Mouse (Mus musculus) layer of hippocampus, adult 9-11 months (tissue): ENCODE measurements around the gene Hnrnpdl.

Experiments
- DNase-seq: peaks from one replicate; pipeline ENCODE4 v3.0.0; 2022

The Hnrnpdl gene

DNA sequence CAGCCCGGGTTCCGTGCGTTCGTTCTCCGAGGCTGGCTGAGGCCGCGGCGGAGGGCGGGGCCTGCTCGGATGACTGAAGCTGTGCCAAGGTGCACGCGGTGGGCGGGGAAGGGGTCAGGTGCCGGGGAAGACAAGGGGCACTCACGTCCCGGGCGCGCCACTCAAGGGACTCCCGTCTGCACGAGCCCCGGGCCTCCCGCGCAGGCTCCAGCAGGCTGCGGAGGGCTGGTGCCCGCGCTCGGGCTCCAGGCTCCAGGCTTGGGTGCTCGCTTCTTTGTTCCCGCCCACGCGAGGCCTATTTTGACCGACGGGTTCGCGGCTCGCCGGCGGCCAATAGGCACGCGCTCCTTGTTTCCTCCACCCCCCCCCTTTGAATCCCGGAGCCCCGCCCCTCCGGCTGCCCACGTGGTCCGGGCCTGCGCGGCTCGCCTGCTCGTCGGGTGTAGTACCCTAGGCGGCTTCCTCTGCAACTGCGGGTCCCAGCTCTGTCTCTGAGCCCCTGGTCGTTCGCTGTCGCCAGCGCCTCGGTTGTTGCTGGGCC is at the start of gene Hnrnpdl, which contains the start of gene Enoph1:
TSS of gene Hnrnpdl (minus strand) at position 63 of the 541 bp plus-strand sequence.
TSS of gene Enoph1 (plus strand) at position 384 of the 541 bp plus-strand sequence.
- DNase-seq = peak; percentile 97

DNA sequence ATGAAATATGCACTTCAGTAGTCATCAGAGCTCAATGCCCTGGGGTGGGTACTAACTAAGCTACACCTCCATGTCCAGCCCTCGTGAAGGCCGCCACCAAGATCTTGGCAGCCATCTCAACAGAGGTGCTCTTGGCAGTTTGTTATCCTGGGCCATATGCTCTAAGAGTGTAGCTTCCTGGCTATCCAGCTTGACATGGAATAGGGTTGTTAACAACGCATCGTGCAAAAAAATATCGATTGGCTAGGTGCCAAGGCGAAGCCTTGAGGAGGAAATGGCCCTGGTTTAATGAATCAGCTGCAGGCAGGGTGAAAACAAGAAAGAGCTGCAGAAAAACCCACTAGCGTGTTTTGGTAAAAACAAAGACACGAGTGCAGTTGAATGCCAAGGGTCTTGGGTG is 45.6 kb upstream of the Hnrnpdl start:
- no peak for DNase-seq

DNA sequence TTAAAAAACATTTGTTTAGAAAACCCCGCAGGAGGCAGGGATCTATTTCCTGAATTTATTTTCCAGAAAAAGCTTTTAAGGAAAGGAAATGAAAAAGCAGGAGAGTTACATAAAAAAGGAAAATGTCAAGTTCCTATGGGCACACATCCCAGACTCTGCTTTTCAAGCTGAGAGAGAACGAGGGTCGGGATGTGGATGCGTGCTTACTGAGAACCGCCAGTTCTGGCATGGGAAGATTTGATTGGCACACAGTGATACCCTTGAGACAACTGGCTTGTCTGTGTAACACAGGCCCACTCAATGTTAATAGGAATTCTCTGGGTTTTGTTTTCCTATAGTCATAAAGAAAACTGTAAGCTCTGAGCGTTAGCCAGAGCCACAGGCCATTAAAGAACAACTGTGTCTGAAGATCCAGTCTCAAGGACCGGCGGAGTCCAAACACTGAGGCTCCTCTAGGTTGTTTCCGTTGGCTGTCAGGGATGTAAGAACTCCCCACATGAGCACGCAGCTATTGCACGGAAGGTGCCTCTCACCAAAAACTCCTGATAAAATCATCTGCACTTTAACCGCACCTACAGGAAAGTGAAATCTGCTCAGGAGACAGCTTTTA is 44.6 kb upstream of the Hnrnpdl start:
- DNase-seq = peak; percentile 49

DNA sequence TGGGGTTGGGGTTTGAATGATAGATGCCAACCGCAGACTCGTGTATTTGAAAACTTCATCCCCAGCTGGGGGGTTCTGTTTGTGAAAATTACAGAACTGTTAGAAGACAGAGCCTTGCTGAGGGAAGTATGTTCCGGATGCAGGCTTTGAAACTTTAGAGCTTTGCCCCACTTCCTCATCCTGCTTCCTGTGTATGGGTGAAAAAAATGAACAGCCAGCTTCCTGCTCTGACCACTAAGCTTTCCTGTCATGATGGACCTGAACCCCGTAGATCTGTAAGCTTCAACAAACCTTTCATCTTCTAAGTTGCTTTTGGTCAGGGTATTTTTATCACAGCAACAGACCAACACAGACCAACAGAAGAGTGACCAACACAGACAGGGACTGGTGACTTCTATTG is 42.5 kb upstream of the Hnrnpdl start:
- no peak for DNase-seq

DNA sequence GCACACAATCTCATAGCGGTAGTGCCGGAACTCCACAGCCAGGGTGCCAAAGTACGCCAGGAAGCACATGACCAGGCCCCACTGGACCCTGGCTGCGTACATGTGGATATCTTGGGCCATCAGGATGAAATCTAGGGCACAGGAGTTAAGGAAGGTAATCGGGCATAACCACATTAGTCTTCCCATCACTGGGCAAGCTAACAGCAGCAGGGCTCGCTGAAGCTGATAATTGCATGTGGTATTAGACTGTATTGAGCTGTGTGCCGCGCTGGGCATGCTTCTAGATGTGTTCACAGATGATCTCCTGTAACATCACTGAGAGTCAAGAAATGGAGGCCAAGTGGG is 40.4 kb upstream of the Hnrnpdl start:
- no peak for DNase-seq

DNA sequence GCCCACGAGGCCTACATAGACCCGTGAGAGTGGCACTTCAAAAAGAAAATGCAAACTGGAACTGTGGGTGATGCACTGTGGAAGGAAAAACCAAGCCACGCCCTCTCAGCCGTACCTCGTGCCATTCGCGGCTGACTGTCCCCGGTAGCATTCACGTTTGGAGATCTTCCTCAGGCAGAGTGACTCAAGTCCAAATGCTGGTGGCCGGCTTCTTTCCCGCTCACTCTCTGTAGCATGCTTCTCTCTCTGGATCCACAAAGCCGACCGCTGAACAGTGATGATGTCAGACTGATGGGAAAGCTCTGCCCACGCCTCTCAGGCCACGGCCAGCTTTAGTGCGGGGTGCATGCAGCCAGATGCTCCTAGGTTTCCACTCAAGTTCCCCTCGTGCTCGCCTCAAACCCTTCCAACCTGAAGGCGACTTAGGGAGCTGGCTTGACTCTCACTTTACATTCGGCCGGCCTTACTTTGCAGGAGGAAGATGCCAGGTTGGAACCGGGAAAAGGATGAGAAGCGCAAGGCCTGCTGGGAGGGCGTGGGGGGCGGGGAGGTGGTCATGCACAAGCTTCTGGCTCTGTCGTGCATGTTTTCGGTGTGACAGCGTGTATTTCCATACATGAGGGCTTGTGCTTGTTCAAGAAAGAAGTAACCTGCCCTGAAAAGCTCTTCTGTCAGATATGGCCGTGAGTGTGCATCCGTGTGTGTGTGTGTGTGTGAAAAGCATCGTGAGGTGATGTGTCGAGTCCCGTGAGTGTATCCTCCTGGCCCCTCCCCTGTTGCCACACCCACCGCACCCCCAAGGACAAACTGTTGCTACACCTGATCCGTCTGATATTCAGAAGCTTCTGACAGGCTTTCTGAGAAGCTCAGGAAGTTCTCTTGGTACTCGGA is 39.8 kb upstream of the Hnrnpdl start:
- DNase-seq = no peak

DNA sequence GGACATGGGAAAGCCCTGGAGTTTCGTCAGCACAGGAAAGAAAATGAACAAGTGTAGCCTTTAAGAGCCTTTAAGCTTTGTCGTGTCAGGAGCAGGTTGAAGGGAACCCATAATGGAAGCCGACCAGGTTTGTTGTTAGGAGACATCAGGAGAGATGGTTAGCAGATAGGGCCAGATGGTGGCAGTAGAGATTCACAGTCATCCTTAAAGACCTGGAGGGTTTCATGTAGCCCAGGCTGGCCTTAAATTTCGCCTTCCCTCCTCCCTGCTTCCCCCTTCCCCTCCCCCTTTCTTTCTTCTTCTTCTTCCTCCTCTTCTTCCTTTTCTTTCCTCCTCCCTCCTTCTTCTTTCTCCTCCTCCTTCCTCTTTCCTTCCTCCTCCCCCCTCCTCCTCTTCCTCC is 35.1 kb upstream of the Hnrnpdl start:
- DNase-seq = no peak

DNA sequence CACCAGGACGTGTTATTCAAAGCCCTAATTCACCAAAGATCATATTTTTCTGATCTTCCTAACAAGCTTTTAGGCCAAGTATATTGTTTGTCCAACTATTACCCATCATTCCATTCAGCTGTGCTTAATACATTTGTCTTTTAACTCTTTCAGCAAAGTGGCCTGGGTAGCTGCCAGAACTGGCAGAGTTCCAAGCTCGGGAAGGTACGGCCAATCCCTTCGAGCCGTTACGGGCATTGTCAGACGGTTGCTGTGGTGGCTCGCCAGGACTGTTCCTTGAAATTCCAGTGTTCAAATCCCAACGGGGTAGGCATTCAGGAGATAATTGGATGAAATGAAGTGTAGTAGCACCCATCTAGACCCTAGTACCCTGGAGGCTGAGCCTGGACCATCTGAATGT is 33.1 kb upstream of the Hnrnpdl start:
- DNase-seq = no peak

DNA sequence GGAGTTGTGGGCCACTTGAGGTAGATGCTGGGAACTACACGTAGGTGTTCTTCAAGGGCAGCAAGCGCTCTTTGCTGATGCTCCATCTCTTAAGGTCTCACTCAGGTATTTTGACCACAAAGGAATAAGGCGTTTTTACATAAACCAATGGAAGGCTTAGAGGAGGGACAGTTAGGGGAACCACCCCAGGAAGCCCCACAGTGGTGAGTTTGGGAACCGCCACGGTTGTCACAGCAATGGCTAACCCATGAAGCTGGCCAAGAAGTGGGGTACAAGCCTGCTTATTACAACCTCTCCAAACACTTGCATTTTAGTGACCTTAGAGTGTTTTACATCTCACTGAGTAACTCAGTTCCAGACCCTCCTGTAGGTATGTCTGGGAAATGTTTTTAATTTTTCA is 32.1 kb upstream of the Hnrnpdl start:
- DNase-seq = no peak

DNA sequence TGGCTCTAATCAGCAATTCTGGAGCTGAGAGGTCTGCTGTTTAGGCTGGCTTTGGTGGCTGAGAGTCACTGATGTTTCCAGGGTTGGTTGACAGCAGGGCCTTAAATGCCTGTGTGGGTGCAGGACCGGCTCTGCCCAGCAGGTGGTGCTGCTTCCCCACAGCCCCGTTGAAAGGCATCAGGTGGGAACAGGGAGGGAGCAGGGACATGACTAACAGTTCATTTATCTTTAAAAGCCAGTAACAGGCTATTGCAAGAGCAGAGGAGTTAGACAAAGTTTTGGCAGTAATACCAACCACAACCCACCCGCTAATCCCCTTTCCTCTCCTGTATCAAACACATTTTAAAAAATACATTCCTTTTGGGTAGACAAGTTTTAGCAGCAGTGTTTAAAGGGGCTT is 30.8 kb upstream of the Hnrnpdl start:
- DNase-seq = peak; percentile 72

DNA sequence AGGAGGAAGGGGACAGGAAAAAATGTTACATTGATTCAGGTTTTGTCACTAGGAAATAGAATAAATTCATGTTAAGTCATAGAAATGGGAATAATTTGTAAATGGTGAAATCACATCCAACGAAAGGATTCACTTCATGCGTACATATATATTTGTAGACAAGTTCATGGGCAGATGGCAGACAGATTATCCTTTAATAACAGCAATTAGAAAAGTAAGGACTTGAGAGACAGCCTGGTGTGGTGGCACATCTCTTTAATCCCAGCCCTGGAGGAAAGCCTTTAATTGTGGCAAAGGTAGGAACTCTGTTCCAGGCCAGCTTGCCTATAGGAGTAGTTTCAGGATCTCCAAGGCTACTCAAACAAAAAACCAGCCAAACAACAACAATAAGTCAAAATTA is 30.1 kb upstream of the Hnrnpdl start:
- DNase-seq = no peak

DNA sequence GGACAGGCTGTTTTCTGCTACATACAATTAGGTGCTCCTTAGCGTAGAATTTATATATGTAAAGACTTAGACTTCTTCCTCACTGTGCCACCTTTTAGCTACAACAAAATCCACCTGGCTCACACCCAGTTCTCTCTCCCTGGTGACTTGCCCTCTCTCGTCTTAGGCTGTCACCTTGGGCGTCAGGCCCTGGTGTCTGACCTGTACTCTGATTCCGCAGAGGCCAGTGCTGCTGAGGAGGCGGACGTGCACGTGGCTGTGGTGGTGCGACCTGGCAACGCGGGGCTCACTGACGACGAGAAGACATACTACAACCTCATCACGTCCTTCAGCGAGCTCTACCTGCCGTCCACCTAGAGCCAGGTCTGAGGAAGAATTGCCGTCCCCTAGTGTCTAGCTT is 28.1 kb upstream of the Hnrnpdl start:
- DNase-seq = no peak

DNA sequence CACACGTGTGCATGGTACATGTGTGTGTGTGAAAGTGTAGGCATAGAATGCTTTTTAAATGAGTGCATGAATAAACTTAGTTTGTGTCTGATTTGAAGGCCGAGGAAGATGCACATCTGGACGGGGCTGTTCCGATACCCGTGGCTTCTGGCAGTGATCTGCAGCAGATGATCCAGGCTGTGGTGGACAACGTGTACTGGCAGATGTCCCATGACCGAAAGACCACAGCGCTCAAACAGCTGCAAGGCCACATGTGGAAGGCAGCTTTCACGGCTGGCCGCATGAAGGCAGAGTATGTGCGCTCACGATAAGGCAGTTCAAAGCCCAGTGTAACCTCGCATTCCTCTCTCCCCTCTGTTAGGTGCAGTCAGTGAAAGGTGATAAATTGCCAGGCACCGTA is 21.4 kb upstream of the Hnrnpdl start:
- DNase-seq = no peak

DNA sequence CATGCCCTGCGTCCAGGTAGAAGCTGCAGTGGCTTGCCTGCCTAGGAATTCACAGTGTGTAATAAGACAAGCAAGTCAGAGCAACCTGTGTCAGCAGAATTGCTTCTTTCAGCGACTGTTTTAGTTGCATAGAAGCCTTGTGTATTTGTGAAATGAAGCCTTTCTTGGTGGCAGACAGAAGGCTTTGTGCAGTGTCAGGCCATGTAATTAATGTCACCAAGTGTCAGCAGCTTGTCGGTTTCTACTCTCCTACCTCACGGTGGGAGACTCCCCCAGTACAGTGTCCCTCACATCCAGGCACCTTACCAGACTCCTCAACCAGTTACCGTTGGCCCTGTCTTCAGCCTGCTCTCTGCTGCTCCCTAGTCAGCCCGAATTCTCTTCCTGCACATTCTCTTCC is 19.9 kb upstream of the Hnrnpdl start:
- no peak for DNase-seq

DNA sequence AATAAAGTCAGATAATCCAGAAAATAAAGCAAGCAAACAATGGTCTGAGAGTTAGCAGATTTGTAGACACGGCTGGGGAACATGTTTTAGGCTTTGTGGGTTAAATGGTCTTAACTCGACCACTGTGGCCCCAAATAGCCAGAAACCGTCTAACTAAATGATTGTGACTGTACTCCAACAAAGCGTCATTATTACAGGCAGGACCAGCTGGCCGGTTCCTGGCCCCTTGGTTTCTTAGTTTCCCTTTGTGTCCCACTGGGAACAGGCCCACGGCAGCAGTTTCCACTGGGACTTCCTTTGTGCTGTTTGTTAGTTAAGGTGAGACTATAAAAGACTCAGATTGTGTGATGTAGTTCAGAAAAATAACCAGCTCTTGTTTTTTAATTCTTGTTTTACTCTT is 19.3 kb upstream of the Hnrnpdl start:
- no peak for DNase-seq

DNA sequence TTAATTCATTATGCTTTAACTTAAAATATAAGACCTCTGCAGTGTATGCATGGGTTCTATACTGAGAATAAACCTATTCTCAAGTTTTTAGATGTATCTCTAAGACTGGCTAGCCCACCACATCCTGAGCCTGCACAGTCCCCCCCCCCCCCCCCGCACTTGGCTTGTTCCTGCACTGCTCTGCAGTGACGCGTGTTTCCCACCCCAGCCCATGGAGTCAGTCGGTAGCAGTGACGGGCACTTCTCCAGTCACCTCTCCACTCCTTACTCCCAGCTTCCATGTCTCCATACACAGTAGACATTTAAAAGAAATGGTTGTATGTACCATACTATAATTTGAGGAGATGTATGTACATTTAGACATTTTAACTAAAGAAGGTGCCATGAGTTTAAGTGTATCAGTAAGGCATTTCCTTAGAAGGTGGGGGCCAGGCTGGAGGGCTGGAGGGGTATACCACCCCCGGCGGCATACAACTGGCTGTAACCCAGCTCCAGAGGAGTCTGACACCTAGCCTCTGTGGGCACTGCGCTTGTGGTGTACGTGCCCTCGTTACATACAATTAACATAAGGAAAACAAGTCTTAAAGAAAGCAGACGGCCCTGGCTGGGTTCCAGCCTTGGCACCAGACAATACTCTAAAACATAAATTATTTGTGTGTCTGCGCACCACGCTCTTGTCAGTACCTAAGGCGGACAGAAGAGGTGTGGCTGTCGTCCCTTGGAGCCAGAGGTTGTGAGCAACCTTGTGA is 18.2 kb upstream of the Hnrnpdl start:
- DNase-seq = no peak

DNA sequence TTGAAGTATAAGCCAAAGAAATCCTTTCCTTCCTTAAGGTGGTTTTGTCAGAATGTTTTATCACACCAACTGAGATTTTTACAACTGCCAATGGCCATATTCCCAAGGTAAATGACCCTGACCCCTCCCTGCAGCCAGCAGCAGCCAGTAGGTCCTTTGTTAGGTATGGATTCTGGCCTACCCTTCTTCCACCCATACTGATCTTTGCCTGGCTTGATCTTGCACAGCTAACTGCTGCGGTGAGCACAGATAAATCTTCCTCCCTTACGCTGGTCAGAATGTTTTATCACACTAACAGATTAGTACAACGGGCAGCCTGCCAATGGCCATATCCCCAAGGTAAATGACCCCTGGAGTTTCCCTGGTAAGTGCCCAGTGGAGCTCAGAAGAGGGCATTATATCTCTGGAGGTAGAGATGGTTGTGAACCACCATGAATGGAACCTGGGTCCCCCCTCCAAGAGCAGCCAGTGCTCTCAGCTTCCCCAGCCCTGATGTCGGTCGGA is 16.5 kb upstream of the Hnrnpdl start:
- DNase-seq = no peak

DNA sequence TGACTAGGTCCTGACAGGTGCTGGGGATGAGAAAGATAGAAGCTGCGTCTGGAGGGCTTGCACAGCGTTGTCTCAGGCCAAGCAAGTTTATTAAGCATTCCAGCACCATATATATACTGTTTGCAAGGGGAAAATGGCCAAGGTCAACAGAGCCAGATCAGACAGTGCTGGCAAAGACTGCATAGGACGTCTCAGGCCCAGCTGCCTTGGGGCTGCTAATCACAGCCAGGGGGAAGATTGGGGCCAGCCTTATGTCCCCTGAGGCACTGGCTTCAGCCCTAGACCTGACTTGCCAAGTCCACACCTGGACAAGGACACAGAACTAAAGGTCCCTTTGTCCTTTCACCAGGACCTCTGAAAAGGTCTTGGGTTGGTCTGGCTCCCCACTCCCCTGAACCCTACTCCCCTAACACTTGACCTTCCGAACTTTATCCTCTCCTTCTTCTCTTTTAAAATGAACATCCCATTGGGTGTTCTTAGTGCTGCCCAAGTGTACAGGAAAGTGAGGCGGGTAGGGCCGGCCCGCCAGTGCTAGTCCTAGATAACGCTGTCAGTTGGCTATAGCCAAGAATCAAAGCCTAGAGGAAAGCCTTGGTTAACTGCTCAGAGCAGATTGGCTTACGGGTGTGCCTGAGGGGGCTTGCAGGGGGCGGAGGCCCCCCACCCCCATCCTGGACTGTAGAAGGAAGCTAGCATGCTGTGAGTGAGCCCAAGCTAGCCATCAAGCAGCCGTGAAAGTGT is 15.5 kb upstream of the Hnrnpdl start:
- no peak for DNase-seq

DNA sequence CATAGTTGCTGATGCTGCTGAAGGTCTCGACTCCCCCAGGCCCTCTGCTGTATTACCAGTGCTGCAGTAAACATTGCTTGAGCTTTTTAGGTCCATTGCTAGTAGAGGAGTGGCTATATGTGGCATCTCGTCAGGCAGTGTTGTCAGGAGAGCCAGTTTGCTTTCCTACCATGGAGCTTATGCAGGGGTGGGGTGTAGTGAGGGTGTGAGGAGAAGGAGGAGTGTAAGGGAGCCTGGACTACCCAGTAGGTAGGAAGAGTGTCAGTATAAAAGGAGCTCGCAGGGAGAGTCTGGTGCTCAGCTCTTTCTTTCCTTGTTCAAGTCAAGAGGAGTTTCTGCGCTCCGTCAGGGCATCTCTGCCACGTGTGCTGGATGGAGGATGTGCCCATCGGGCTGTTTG is 13.3 kb upstream of the Hnrnpdl start:
- no peak for DNase-seq

DNA sequence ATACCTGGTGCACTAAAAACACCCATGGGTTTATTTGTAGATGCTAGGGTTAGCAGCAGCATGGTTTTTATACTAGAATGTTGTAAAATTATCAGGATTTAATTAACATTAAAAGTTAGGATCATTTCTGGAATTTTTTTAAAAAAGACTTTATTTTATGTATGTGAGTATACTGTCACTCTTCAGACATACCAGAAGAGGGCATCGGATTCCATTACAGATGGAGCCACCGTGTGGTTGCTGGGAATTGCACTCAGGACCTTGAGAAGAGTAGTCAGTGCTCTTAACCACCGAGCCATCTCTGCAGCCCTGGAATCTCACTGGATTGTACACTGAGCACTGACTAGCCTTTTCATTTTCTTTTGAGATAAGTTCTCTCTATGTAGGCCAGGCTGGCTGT is 10.4 kb upstream of the Hnrnpdl start:
- DNase-seq = no peak

DNA sequence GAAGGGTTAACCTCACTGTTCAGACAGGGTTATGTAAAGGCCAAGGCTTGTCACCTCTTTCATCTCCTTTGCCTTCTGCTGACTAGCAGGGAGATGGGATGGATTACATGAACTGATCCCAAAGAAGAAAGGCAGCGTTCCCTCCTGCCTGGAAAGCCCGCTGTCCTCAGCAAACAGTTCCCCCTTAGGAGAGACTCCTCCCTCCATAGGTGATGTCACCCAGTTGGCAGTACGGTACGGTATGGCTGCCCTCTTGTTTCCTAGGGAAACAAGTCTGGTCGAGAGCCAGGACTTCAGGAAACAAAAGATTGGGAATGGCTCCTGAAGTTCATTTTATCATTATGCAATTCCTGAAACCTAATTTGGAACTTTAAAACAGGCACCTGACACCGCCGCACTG is 8.4 kb upstream of the Hnrnpdl start:
- no peak for DNase-seq

DNA sequence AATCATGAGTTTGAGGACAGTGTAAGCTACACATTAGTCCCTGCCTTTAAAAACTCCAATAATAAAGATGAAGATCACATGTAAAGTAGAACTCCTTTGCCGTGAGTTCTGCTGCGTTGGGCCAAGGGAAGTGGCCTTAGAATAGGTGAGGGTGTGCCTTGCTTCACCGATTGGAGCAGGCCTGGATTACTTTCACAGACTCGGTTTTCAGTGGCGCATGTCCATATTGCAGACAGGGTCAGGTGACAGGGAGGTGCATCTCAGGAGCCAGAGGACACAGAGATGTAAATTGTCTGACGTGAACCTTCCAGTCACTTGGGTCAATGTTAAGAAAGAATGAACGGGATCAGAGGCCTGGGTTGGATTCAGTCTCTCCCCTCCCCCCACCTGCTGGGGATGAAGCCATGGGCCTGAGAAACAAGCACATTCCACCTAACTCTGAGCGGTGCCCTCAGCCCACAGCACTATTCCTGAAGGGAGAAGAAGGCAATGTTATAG is 7.7 kb upstream of the Hnrnpdl start:
- no peak for DNase-seq

DNA sequence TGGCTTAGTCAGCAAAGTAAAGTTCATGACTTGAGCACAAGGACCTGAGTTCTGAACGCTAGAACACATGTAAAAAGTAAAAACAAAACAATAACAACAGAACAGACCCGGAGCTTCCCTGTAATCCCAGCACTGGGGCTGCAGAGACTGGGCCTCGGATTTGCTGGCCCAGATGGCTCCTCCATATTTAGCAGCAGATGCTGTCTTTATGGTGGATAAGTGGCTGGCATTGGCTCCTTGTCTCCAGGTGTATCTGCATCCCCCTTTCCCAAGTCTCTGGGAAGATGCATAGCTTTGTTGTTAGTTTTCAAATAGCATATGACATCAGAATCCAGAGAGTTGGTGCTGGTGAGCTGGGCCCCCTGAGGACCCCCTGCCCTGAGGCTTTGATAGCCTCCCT is 6.6 kb upstream of the Hnrnpdl start:
- DNase-seq = no peak
